Mouse (Mus musculus) kidney, adult 2 months (tissue): ENCODE results near the gene Cep170b. TPM values are rescaled to one million over a fixed set of nuclear protein-coding genes. Genes with fewer than 3 reads are reported as not detected.
A peak's percentile ranks its signal among the peaks of the same experiment; 100 is the strongest.

ENCODE experiments used
- DNase-seq: peaks from one replicate; pipeline ENCODE4 v3.0.0; 2021
- H3K27ac ChIP-seq: fragments of 200-500 bp; 2 replicates; pipeline ENCODE4 v1.5.1; 2012; ENCODE audit warnings: low read depth, low read length, control low read depth, inconsistent platforms; ENCODE audit not compliant: insufficient read depth
- H3K27me3 ChIP-seq: fragments of 200-500 bp; replicated peaks from 2 replicates; pipeline ENCODE4 v1.6.1; 2012; ENCODE audit warnings: mild to moderate bottlenecking, moderate library complexity, low read length, inconsistent platforms; ENCODE audit not compliant: control insufficient read depth, insufficient read depth
- H3K36me3 ChIP-seq: fragments of 200-500 bp; 2 replicates; pipeline ENCODE4 v1.6.1; 2012; ENCODE audit warnings: mild to moderate bottlenecking, moderate library complexity, low read length, inconsistent platforms; ENCODE audit not compliant: control insufficient read depth, insufficient read depth
- H3K4me1 ChIP-seq: fragments of 200-500 bp; 2 replicates; pipeline ENCODE4 v1.6.1; 2011; ENCODE audit warnings: low read length; ENCODE audit not compliant: control insufficient read depth, insufficient read depth
- H3K4me3 ChIP-seq: fragments of 200-500 bp; 2 replicates; pipeline ENCODE4 v1.5.1; 2011; ENCODE audit warnings: mild to moderate bottlenecking, low read depth, low read length, control low read depth; ENCODE audit not compliant: insufficient read depth
- CTCF ChIP-seq: fragments of 200-500 bp; conservative IDR thresholded peaks from 2 replicates; pipeline ENCODE4 v1.5.1; 2011; ENCODE audit warnings: low read depth, mild to moderate bottlenecking, control low read depth, low read length, moderate library complexity, mixed read lengths; ENCODE audit not compliant: insufficient read depth, insufficient read length
- POLR2A ChIP-seq: fragments of 200-500 bp; IDR thresholded peaks from one replicate; pipeline ENCODE4 v1.6.1; 2011; ENCODE audit warnings: low read depth, low read length, control low read depth
- WGBS: fragments of 180-500 bp; shearing (Covaris S2); methylation state at CpG from one replicate; pipeline ENCODE4 v1.1.7; 2018; 5-methylcytosine and 5-hydroxymethylcytosine counted together
- polyA plus RNA-seq: library from polyadenylated mRNA; depleted of rRNA; stranded (reverse); fragments of >200 nt; gene quantifications from 2 replicates; pipeline ENCODE4 v1.2.3, GENCODE M21; 2012

The Cep170b gene
- polyA plus RNA-seq, 1 experiment = 63.4 TPM

GRCm38 (mm10) chr12:112746808-112747605 is 26.8 kb downstream of the Cep170b start:
- H3K4me1 ChIP-seq = no peaks in the 10 kb centered on the region
- TF ChIP-seq POLR2A = no peak
- peak; percentile 25; the same call in 1 of the 2 replicates for TF ChIP-seq CTCF
- no peaks in the 10 kb centered on the region for H3K27me3 ChIP-seq
- H3K36me3 ChIP-seq = no peaks in the 10 kb centered on the region; the same call in 1 of the 2 replicates
- DNase-seq = peak; percentile 57
- H3K27ac ChIP-seq = no peak overlapping the region
- WGBS = 27% methylated on average over 10 of the region's 10 CpGs
- no peak overlapping the region for H3K4me3 ChIP-seq

- 75% methylated on average over 8 of the region's 8 CpGs for WGBS
- Histone ChIP-seq H3K4me1 (no peaks in the 10 kb centered on the region), H3K36me3 (no peaks in the 10 kb centered on the region; the same call in 1 of the 2 replicates), H3K4me3 (no peak overlapping the region), H3K27ac (no peak overlapping the region), H3K27me3 (no peaks in the 10 kb centered on the region)
- DNase-seq = no peak
- TF ChIP-seq POLR2A = no peak
- TF ChIP-seq CTCF = no peak
Observed at GRCm38 (mm10) chr12:112747606-112747970, 27.3 kb downstream of the Cep170b start.

DNA sequence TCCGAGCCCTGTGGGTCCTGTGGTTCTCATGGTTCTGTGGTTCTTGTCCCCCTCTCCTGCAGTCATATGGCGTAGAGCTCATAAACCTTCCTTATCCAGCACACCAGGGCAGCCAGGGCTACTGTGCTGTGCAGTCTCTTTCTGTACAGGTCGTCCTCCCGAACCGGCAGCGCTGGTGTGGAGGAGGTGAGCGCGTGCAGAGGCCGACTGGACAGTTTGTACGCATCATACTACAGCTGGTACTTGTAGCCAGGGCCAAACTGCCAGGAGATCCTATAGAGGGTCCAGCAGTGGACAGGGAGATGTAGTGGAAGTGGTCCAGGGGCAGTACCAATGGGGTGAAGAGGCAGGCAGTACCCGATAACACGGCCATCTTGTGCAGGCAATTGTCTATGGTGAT is 30.7 kb downstream of the Cep170b start:
- Histone ChIP-seq H3K36me3 (no peaks in the 10 kb centered on the region), H3K4me3 (no peak overlapping the region), H3K4me1 (no peaks in the 10 kb centered on the region), H3K27ac (no peak overlapping the region), H3K27me3 (no peaks in the 10 kb centered on the region)
- DNase-seq = no peak
- WGBS = 80% methylated on average over 12 of the region's 12 CpGs
- no peak for TF ChIP-seq CTCF

DNA sequence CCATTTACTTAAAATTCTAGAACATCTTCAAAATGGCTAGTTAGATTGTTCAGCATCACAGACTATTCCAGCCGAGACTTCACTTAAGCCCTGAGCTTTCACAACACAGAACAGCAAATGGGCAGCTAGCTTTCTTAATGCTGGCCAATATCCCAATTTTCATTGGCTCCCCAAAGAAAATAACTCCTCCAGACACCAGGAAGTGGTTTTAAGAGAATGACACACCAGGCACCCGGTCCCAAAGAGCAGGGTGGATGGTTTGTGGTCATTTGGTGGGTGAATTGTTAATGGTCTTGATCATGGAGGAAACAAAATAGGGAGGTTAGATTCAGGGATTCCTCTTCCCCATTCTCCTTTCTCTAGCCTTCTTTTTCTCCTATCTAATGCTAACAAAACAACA is 32.1 kb downstream of the Cep170b start:
- Histone ChIP-seq H3K4me3 (no peak overlapping the region), H3K4me1 (no peaks in the 10 kb centered on the region), H3K27ac (no peak overlapping the region), H3K27me3 (no peaks in the 10 kb centered on the region), H3K36me3 (no peaks in the 10 kb centered on the region)
- 32% methylated on average over 2 of the region's 2 CpGs for WGBS
- no peak for DNase-seq
- no peak for TF ChIP-seq POLR2A
- no peak for TF ChIP-seq CTCF

GRCm38 (mm10) chr12:112755900-112756299 is 35.6 kb downstream of the Cep170b start:
- Histone ChIP-seq H3K36me3 (no peaks in the 10 kb centered on the region), H3K4me1 (no peaks in the 10 kb centered on the region), H3K27ac (no peak overlapping the region), H3K4me3 (no peak overlapping the region), H3K27me3 (no peaks in the 10 kb centered on the region)
- 70% methylated on average over 4 of the region's 4 CpGs for whole genome bisulfite sequencing
- DNase-seq = no peak
- no peak for TF ChIP-seq POLR2A
- TF ChIP-seq CTCF = no peak

DNA sequence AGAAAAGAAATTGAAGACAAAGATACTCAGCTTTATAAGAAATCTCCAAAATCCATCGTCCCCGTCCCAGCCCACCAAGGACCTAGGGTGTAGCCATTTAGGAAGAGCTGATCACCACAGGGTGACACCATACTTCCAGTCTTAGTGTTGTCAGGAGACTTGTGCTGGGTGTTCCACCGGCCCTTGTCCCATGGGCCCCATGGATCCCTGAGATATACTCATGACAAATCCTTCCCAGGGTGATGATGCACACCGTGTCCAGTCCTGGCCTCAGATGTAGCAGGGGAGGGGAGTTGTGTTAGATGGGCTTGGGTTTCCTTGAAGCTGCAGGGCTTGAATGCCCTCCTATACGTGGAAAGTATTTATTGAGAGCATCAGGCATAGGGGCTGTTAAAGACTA is 37.6 kb downstream of the Cep170b start:
- no peak for TF ChIP-seq CTCF
- no peak for TF ChIP-seq POLR2A
- no peak overlapping the region for H3K4me3 ChIP-seq
- no peaks in the 10 kb centered on the region for H3K4me1 ChIP-seq
- H3K27me3 ChIP-seq = no peaks in the 10 kb centered on the region
- DNase-seq = no peak
- no peaks in the 10 kb centered on the region for H3K36me3 ChIP-seq
- 85% methylated on average over 5 of the region's 5 CpGs for WGBS
- H3K27ac ChIP-seq = no peak overlapping the region

- no peak for DNase-seq
- Histone ChIP-seq H3K4me3 (no peak overlapping the region), H3K4me1 (no peaks in the 10 kb centered on the region), H3K27me3 (no peaks in the 10 kb centered on the region), H3K36me3 (no peaks in the 10 kb centered on the region), H3K27ac (no peak overlapping the region)
- 91% methylated on average over 3 of the region's 3 CpGs for WGBS
- no peak for TF ChIP-seq POLR2A
- TF ChIP-seq CTCF = no peak
Observed at GRCm38 (mm10) chr12:112759471-112759870, 39.2 kb downstream of the Cep170b start.
